Mouse (Mus musculus) stomach, adult 2 months (tissue): ENCODE data around the gene Gm5771. TPM values are rescaled to one million over a fixed set of nuclear protein-coding genes. Genes with fewer than 3 reads are reported as not detected.

Source experiments
- polyA plus RNA-seq: library from polyadenylated mRNA; depleted of rRNA; stranded (reverse); fragments of >200 nt; gene quantifications from 2 replicates; pipeline ENCODE4 v1.2.3, GENCODE M21; 2012; rRNA removed

The Gm5771 gene
- polyA plus RNA-seq = 0.13 and 0.73 TPM in 2 replicates

GRCm38 (mm10) chr6:41392056-41392455 is at the start of gene Gm5771:
Gene Gm5771 (plus strand): TSS chr6:41392356.

GRCm38 (mm10) chr6:41353932-41354331 is 38.2 kb upstream of the Gm5771 start, which contains the start of gene Try10:
Gene Try10 (plus strand): TSS chr6:41354105.

GRCm38 (mm10) chr6:41377578-41377977 is 14.6 kb upstream of the Gm5771 start, which contains the start of gene Prss3:
Gene Prss3 (minus strand): TSS chr6:41377678.

GRCm38 (mm10) chr6:41446045-41446444 is 53.9 kb downstream of the Gm5771 start, which contains the start of gene Gm10334:
Gene Gm10334 (minus strand): TSS chr6:41446145.

Other genes with a start within 250 kb of the Gm5771 start
- 62.5 and 205 TPM in 2 replicates for gene Try4, start 90.1 kb upstream of the Gm5771 start, polyA plus RNA-seq
- gene Try5, start 75.5 kb upstream of the Gm5771 start, polyA plus RNA-seq = 1.8 and 2.2 TPM in 2 replicates
- gene Try10, start 38.3 kb upstream of the Gm5771 start, polyA plus RNA-seq = 27.4 and 63.4 TPM in 2 replicates
- gene Prss3, start 14.7 kb upstream of the Gm5771 start, polyA plus RNA-seq = 0.43 and 0.90 TPM in 2 replicates
- gene Gm10334, start 53.8 kb downstream of the Gm5771 start, polyA plus RNA-seq = not detected in 2 replicates
- 0.16 and 0.97 TPM in 2 replicates for gene Prss1, start 66.6 kb downstream of the Gm5771 start, polyA plus RNA-seq
- gene Prss2, start 129.4 kb downstream of the Gm5771 start, polyA plus RNA-seq = 0.46 and 2.7 TPM in 2 replicates
- 14.3 and 20.0 TPM in 2 replicates for gene Ephb6, start 213.1 kb downstream of the Gm5771 start, polyA plus RNA-seq
- gene Trpv6, start 244.0 kb downstream of the Gm5771 start, polyA plus RNA-seq = 0.26 and 0.41 TPM in 2 replicates